ENCODE assay signal across 9 mouse cellular contexts in genomic region chr16:35179082-35179481, GRCm38 (mm10). TPM values are rescaled to one million over a fixed set of nuclear protein-coding genes. Genes with fewer than 3 reads are reported as not detected.
DNase-seq lines count a peak whose midpoint lies in the region; ATAC-seq lines count a peak whose summit lies in the region.
"Had no signal": no experiment of that assay in that cellular context is flagged by ENCODE, and none has a peak within 500 bp of the region (broad histone marks: within the 10 kb centered on the region; RNA-seq: fewer than 3 reads in every experiment).

No protein-coding gene starts in this region.

- peaks cover 26% of the 10 kb centered on the region for H3K4me1 ChIP-seq in hindbrain, embryonic 13.5 days (replicated peaks)
- H3K4me1 ChIP-seq in hindbrain, embryonic 14.5 days (replicated peaks; ENCODE audit: control insufficient read depth, insufficient read depth, low read length): peaks cover 6% of the 10 kb centered on the region; the same call in 1 of the 2 replicates
- H3K4me1 ChIP-seq: liver, embryonic 15.5 days had no signal

- H3K9ac ChIP-seq in hindbrain, embryonic 13.5 days: no peak overlapping the region
- no peak overlapping the region for H3K9ac ChIP-seq in hindbrain, embryonic 14.5 days
- H3K9ac ChIP-seq: liver, embryonic 15.5 days had no signal

- peak overlapping the region; percentile 3; the same call in 1 of the 2 replicates for H3K27ac ChIP-seq in hindbrain, embryonic 13.5 days
- H3K27ac ChIP-seq in hindbrain, embryonic 14.5 days: no peak overlapping the region
- H3K27ac ChIP-seq: liver, embryonic 15.5 days had no signal

- H3K4me3 ChIP-seq in hindbrain, embryonic 13.5 days: no peak overlapping the region
- H3K4me3 ChIP-seq in hindbrain, embryonic 14.5 days (replicated peaks; ENCODE audit: low read length): no peak overlapping the region
- H3K4me3 ChIP-seq: liver, embryonic 15.5 days had no signal

- 61% methylated on average over 8 of the region's 8 CpGs for WGBS in hindbrain, embryonic 13.5 days
- WGBS in hindbrain, embryonic 14.5 days: 54% methylated on average over 8 of the region's 8 CpGs

- H3K36me3 ChIP-seq in hindbrain, embryonic 13.5 days: peaks cover 14% of the 10 kb centered on the region
- H3K36me3 ChIP-seq in hindbrain, embryonic 14.5 days (replicated peaks; ENCODE audit: control insufficient read depth, insufficient read depth): peaks cover 11% of the 10 kb centered on the region
- H3K36me3 ChIP-seq: liver, embryonic 15.5 days had no signal

- no peak for ATAC-seq in hindbrain, embryonic 13.5 days (ENCODE audit: low FRiP score)
- no peak for ATAC-seq in hindbrain, embryonic 14.5 days (ENCODE audit: low FRiP score)
- ATAC-seq in monocyte, adult 5-6 weeks (replicated peaks; ENCODE audit: insufficient number of reproducible peaks, low FRiP score, low TSS enrichment, poor library complexity, severe bottlenecking): no peak

- H3K27me3 ChIP-seq in hindbrain, embryonic 13.5 days: no peaks in the 10 kb centered on the region
- H3K27me3 ChIP-seq in hindbrain, embryonic 14.5 days (ENCODE audit: control insufficient read depth, insufficient read depth, low read length): no peaks in the 10 kb centered on the region

- no peak for DNase-seq in hindbrain, embryonic 14.5 days (ENCODE audit: low spot score)
- DNase-seq in adrenal gland, adult 18-20 months (ENCODE audit: low spot score in 2 of 2): peak; percentile 66 to 72
- DNase-seq in cerebellum, postnatal 36 days: peak; percentile 88 to 91
- peak; percentile 82 for DNase-seq in kidney, postnatal 10 days
- DNase-seq in testis, postnatal 10 days (ENCODE audit: low spot score): peak; percentile 83
- DNase-seq in left cerebral cortex, adult 9 months (ENCODE audit: low spot score in 2 of 2): no peak

- H3K4me2 ChIP-seq in hindbrain, embryonic 13.5 days: no peak overlapping the region
- no peak overlapping the region for H3K4me2 ChIP-seq in hindbrain, embryonic 14.5 days (replicated peaks)
- H3K4me2 ChIP-seq: liver, embryonic 15.5 days had no signal

- H3K9me3 ChIP-seq in hindbrain, embryonic 13.5 days: no peaks in the 10 kb centered on the region
- H3K9me3 ChIP-seq in hindbrain, embryonic 14.5 days (ENCODE audit: control insufficient read depth, low read length): no peaks in the 10 kb centered on the region
- H3K9me3 ChIP-seq: liver, embryonic 15.5 days had no signal

RNA-seq across cellular contexts. Expression of gene Adcy5, which starts 24.4 kb away (rescaled TPM):
- 5.0 and 5.6 TPM in 2 replicates for polyA plus RNA-seq in hindbrain, embryonic 13.5 days (2015; fragmentation: Nextera tagmentation; extraction: Ambion mirVana)
- 7.9 and 9.0 TPM in 2 replicates for polyA plus RNA-seq in hindbrain, embryonic 14.5 days (2014; fragmentation: Nextera tagmentation; extraction: Ambion mirVana)
- 10 to 100 TPM in 1 of 2 experiments, 1 to 10 TPM in 1; 8.9 to 18.3 TPM for total RNA-seq in adrenal gland, adult 18-20 months (2021)
- 0.10 TPM in 1 of 3 replicates, not detected in the others for total RNA-seq in monocyte, adult 5-6 weeks (2017)

Comparison
In these comparisons a context has a peak if more than half of its experiments do, and no peak if none do; other contexts are left out.
1. DNase-seq: peak in adrenal gland, adult 18-20 months (2 of 2), cerebellum, postnatal 36 days (2 of 2), kidney, postnatal 10 days (single experiment) and testis, postnatal 10 days (single experiment); none in hindbrain, embryonic 14.5 days (single experiment) and left cerebral cortex, adult 9 months (0 of 2).